Mouse (Mus musculus): ENCODE measurements at regions not wholly inside any gene's neighbourhood (a gene's known extent, or its start where the extent isn't known, plus 50 kb on each side); places are given as distances from the start of the nearest gene placed in this dataset.

DNA sequence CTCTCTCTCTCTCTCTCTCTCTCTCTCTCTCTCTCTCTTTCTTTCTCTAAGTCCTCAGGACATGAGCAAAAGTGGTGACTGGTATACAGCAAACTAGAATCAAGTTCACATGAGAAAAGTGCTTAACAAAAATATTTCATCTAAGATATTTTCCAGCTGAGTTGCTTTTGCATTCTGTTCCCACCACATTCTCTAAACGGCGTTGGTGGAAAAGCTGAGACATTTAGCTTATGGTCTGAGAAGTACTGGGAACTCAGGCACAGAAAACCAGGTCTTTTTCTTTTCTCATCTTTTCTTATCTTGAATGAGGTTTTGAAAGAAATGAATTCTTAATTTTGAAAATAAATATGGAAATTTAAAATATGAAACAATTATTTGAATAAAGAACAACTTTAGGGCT lies 182.6 kb downstream of the Cetn3 start:
- Histone ChIP-seq H3K27ac (no peak overlapping the region), H3K9ac (ENCODE audit: low read depth, low read length) (no peak overlapping the region), H3K27me3 (ENCODE audit: control insufficient read depth, insufficient read depth, low read length) (no peaks in the 10 kb centered on the region), H3K36me3 (ENCODE audit: control insufficient read depth, insufficient read depth, low read length) (no peaks in the 10 kb centered on the region), H3K4me3 (no peak overlapping the region), H3K79me2 (replicated peaks; ENCODE audit: control insufficient read depth, insufficient read depth, low read length) (no peaks in the 10 kb centered on the region), H3K4me1 (ENCODE audit: control insufficient read depth, insufficient read depth, low read length) (no peaks in the 10 kb centered on the region)
- DNase-seq = no peak
- TF ChIP-seq CTCF (IDR thresholded peaks at IDR 0.05) = no peak
- TF ChIP-seq POLR2A (IDR thresholded peaks at IDR 0.05; ENCODE audit: insufficient read depth, low read depth, low read length) = no peak
- no peak for TF ChIP-seq EP300 (IDR thresholded peaks at IDR 0.05; ENCODE audit: insufficient read depth, low read depth, low read length)
- 85% methylated on average over 2 of the region's 2 CpGs for WGBS
- intact Hi-C loops (cut with DNase I) = no loop called here

DNA sequence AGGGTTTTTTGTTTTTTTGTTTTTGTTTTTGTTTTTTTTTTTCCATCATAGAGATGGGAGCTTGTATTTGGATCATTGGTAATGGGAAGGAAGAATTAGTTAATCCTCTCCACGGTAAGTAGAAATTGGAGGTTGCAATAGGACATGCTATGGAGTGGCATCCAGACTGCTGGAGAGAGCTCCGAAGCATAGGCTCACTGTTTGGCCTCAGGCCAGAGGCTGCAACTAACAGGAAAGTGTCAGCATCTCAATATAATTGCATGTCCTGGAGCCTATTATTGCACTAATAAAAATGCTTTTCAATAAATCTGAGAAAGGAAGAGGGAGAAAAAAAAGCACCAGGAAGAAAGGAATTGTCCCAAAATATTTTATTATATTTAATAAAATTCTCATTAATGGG lies 193.0 kb downstream of the Cetn3 start:
- Histone ChIP-seq H3K9ac (ENCODE audit: low read depth, low read length) (no peak overlapping the region), H3K36me3 (ENCODE audit: control insufficient read depth, insufficient read depth, low read length) (no peaks in the 10 kb centered on the region), H3K27me3 (ENCODE audit: control insufficient read depth, insufficient read depth, low read length) (no peaks in the 10 kb centered on the region), H3K4me1 (ENCODE audit: control insufficient read depth, insufficient read depth, low read length) (no peaks in the 10 kb centered on the region), H3K79me2 (replicated peaks; ENCODE audit: control insufficient read depth, insufficient read depth, low read length) (no peaks in the 10 kb centered on the region), H3K4me3 (no peak overlapping the region), H3K27ac (no peak overlapping the region)
- intact Hi-C loops (cut with DNase I) = no loop called here
- TF ChIP-seq CTCF (IDR thresholded peaks at IDR 0.05) (no peak), EP300 (IDR thresholded peaks at IDR 0.05; ENCODE audit: insufficient read depth, low read depth, low read length) (no peak), POLR2A (IDR thresholded peaks at IDR 0.05; ENCODE audit: insufficient read depth, low read depth, low read length) (no peak)
- no peak for DNase-seq
- WGBS = 41% methylated on average over 2 of the region's 2 CpGs

DNA sequence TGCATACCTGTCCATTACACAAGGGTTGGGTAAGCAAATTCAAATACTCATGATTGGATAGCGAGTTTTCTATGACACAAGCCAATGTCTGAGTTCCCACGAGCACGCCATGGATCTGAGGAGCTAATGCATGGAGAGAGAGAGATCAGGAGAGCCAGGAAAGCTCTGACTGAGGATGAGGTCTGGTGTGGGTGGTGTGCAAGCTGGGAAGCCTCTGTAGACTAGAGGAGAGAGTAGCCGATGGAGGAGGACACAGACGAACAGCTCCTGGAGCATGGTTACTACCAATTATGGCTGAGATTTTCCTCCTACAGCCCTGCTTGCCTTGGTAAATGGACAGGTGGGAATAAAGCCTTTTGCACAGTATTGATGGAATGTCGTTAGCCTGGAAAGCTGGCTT lies 195.1 kb downstream of the Cetn3 start:
- intact Hi-C loops (cut with DNase I) = no loop called here
- TF ChIP-seq EP300 (IDR thresholded peaks at IDR 0.05; ENCODE audit: insufficient read depth, low read depth, low read length) = no peak
- TF ChIP-seq CTCF (IDR thresholded peaks at IDR 0.05) = no peak
- no peak for TF ChIP-seq POLR2A (IDR thresholded peaks at IDR 0.05; ENCODE audit: insufficient read depth, low read depth, low read length)
- WGBS = 84% methylated on average over 6 of the region's 6 CpGs
- no peaks in the 10 kb centered on the region for H3K27me3 ChIP-seq (ENCODE audit: control insufficient read depth, insufficient read depth, low read length)
- H3K79me2 ChIP-seq (replicated peaks; ENCODE audit: control insufficient read depth, insufficient read depth, low read length) = no peaks in the 10 kb centered on the region
- H3K4me1 ChIP-seq (ENCODE audit: control insufficient read depth, insufficient read depth, low read length) = no peaks in the 10 kb centered on the region
- H3K9ac ChIP-seq (ENCODE audit: low read depth, low read length) = no peak overlapping the region
- H3K4me3 ChIP-seq = no peak overlapping the region
- no peak overlapping the region for H3K27ac ChIP-seq
- no peaks in the 10 kb centered on the region for H3K36me3 ChIP-seq (ENCODE audit: control insufficient read depth, insufficient read depth, low read length)
- no peak for DNase-seq

DNA sequence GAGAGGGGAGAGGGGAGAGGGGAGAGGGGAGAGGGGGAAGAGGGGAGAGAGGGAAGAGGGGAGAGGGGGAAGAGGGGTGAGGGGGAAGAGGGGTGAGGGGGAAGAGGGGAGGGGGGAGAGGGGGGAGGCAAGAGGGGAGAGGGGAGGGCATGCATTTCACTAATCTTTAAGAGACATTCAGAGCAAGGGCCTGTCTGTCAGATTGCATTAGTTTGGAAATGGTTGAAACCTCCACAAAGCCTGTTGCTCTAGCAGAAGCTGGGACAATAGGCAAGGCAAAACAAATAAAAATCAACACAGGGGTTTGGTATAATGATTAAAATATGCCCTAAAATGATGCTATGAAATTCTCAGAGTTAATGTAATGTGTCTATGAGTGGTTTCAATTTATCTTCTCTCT lies 196.4 kb downstream of the Cetn3 start:
- H3K4me1 ChIP-seq (ENCODE audit: control insufficient read depth, insufficient read depth, low read length) = no peaks in the 10 kb centered on the region
- no peaks in the 10 kb centered on the region for H3K79me2 ChIP-seq (replicated peaks; ENCODE audit: control insufficient read depth, insufficient read depth, low read length)
- intact Hi-C loops (cut with DNase I) = no loop called here
- H3K27me3 ChIP-seq (ENCODE audit: control insufficient read depth, insufficient read depth, low read length) = no peaks in the 10 kb centered on the region
- no peak overlapping the region for H3K27ac ChIP-seq
- no peaks in the 10 kb centered on the region for H3K36me3 ChIP-seq (ENCODE audit: control insufficient read depth, insufficient read depth, low read length)
- H3K9ac ChIP-seq (ENCODE audit: low read depth, low read length) = no peak overlapping the region
- no peak overlapping the region for H3K4me3 ChIP-seq
- DNase-seq = no peak
- no peak for TF ChIP-seq CTCF (IDR thresholded peaks at IDR 0.05)
- no peak for TF ChIP-seq EP300 (IDR thresholded peaks at IDR 0.05; ENCODE audit: insufficient read depth, low read depth, low read length)
- TF ChIP-seq POLR2A (IDR thresholded peaks at IDR 0.05; ENCODE audit: insufficient read depth, low read depth, low read length) = no peak

DNA sequence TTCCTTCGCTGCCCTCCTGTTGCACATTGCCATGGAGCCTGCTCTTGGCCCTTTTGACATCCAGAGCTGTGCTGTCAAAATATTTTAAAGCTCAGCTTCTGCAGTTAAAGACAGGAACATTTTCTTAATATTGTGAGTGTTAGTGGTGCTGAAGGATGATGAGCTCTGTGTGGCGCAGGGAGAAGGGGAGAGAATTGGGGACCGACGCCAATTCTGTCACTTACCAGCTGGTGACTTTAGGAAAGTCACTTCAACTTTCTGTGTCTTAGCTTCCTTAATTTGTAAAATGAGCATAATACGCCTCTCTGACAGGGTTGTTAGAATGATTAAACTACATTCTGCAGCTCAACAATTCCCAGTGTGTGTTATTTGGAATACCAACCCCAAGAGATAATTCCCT lies 197.2 kb downstream of the Cetn3 start:
- DNase-seq = no peak
- 78% methylated on average over 5 of the region's 5 CpGs for WGBS
- no peaks in the 10 kb centered on the region for H3K36me3 ChIP-seq (ENCODE audit: control insufficient read depth, insufficient read depth, low read length)
- H3K4me1 ChIP-seq (ENCODE audit: control insufficient read depth, insufficient read depth, low read length) = no peaks in the 10 kb centered on the region
- intact Hi-C loops (cut with DNase I) = no loop called here
- H3K9ac ChIP-seq (ENCODE audit: low read depth, low read length) = no peak overlapping the region
- no peaks in the 10 kb centered on the region for H3K27me3 ChIP-seq (ENCODE audit: control insufficient read depth, insufficient read depth, low read length)
- H3K4me3 ChIP-seq = no peak overlapping the region
- TF ChIP-seq CTCF (IDR thresholded peaks at IDR 0.05) (no peak), EP300 (IDR thresholded peaks at IDR 0.05; ENCODE audit: insufficient read depth, low read depth, low read length) (no peak), POLR2A (IDR thresholded peaks at IDR 0.05; ENCODE audit: insufficient read depth, low read depth, low read length) (no peak)
- no peaks in the 10 kb centered on the region for H3K79me2 ChIP-seq (replicated peaks; ENCODE audit: control insufficient read depth, insufficient read depth, low read length)
- H3K27ac ChIP-seq = no peak overlapping the region

DNA sequence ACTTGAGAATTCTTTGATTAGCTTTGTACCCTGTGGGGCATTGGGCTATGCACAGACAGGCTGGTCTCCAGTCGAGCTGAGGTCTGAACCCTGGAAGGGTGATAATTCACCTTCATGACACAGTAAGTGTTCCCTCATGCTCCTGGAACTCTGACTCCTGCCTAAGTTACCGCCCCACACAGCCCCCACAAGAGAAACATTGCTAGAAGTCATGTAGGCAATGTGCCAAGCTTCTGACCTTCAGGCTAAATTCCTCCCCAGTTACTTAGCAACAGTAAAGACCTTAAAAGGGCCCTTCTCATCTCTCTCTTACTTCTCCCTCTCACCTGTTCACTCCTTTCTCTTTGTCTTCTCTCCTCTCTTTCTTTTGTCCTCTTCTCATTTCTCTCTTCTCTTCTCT lies 199.6 kb downstream of the Cetn3 start:
- Histone ChIP-seq H3K79me2 (replicated peaks; ENCODE audit: control insufficient read depth, insufficient read depth, low read length) (no peaks in the 10 kb centered on the region), H3K27ac (no peak overlapping the region), H3K9ac (ENCODE audit: low read depth, low read length) (no peak overlapping the region), H3K4me3 (no peak overlapping the region), H3K36me3 (ENCODE audit: control insufficient read depth, insufficient read depth, low read length) (no peaks in the 10 kb centered on the region), H3K4me1 (ENCODE audit: control insufficient read depth, insufficient read depth, low read length) (no peaks in the 10 kb centered on the region), H3K27me3 (ENCODE audit: control insufficient read depth, insufficient read depth, low read length) (no peaks in the 10 kb centered on the region)
- intact Hi-C loops (cut with DNase I) = no loop called here
- 33% methylated on average over 2 of the region's 2 CpGs for whole genome bisulfite sequencing
- DNase-seq = no peak
- TF ChIP-seq EP300 (IDR thresholded peaks at IDR 0.05; ENCODE audit: insufficient read depth, low read depth, low read length) (no peak), POLR2A (IDR thresholded peaks at IDR 0.05; ENCODE audit: insufficient read depth, low read depth, low read length) (no peak), CTCF (IDR thresholded peaks at IDR 0.05) (no peak)

All from heart, adult 2 months (tissue).